Mouse (Mus musculus): ENCODE data around the gene Actn3. TPM values are rescaled to one million over a fixed set of nuclear protein-coding genes. Genes with fewer than 3 reads are reported as not detected.
"Not testable (repeated sequence)": the region's sequence is repeated elsewhere in the genome, so short reads cannot be mapped to it uniquely, and the experiment has no call there.

Actn3 gene
- total RNA-seq, 2 experiments from 2014 or later = 0.20 TPM; not detected in 1

GRCm38 (mm10) chr19:4813015-4813414 is 64.7 kb downstream of the Actn3 start:
- ATAC-seq (replicated peaks; ENCODE audit: poor library complexity) = no peak

- not testable (repeated sequence) for ATAC-seq (replicated peaks; ENCODE audit: poor library complexity)
Measured at GRCm38 (mm10) chr19:4812334-4812949, 65.3 kb downstream of the Actn3 start.

- ATAC-seq (replicated peaks; ENCODE audit: poor library complexity) = no peak
Measured at GRCm38 (mm10) chr19:4811909-4812242, 65.8 kb downstream of the Actn3 start.

Other genes starting within 250 kb of the Actn3 start
- gene Gm960, start 179.2 kb downstream of the Actn3 start, total RNA-seq (2015) = not detected in 2 replicates
- gene Gm960, start 179.2 kb downstream of the Actn3 start, total RNA-seq (2017) = not detected in 2 replicates
- gene Sptbn2, start 166.7 kb downstream of the Actn3 start, total RNA-seq (2015) = not detected in 2 replicates
- gene Sptbn2, start 166.7 kb downstream of the Actn3 start, total RNA-seq (2017) = not detected in 2 replicates
- 8.5 and 12.3 TPM in 2 replicates for gene Rbm4b, start 121.4 kb downstream of the Actn3 start, total RNA-seq (2015)
- gene Rbm4b, start 121.4 kb downstream of the Actn3 start, total RNA-seq (2017) = 11.3 and 12.2 TPM in 2 replicates
- 34.2 and 37.0 TPM in 2 replicates for gene Rbm4, start 84.0 kb downstream of the Actn3 start, total RNA-seq (2015)
- 57.1 and 89.5 TPM in 2 replicates for gene Rbm4, start 84.0 kb downstream of the Actn3 start, total RNA-seq (2017)
- gene Gm21992, start 66.3 kb downstream of the Actn3 start, total RNA-seq (2015) = 23.2 and 23.5 TPM in 2 replicates
- gene Gm21992, start 66.3 kb downstream of the Actn3 start, total RNA-seq (2017) = 18.2 and 35.5 TPM in 2 replicates
- 42.7 and 45.9 TPM in 2 replicates for gene Rbm14, start 66.3 kb downstream of the Actn3 start, total RNA-seq (2015)
- 18.9 and 20.8 TPM in 2 replicates for gene Rbm14, start 66.3 kb downstream of the Actn3 start, total RNA-seq (2017)
- gene Ccs, start 38.6 kb downstream of the Actn3 start, total RNA-seq (2015) = 30.0 and 30.6 TPM in 2 replicates
- gene Ccs, start 38.6 kb downstream of the Actn3 start, total RNA-seq (2017) = 31.9 and 32.3 TPM in 2 replicates
- gene Ccdc87, start 38.5 kb downstream of the Actn3 start, total RNA-seq (2015) = not detected in 2 replicates
- not detected in 2 replicates for gene Ccdc87, start 38.5 kb downstream of the Actn3 start, total RNA-seq (2017)
- gene Ctsf, start 22.8 kb downstream of the Actn3 start, total RNA-seq (2015) = 2.0 and 6.8 TPM in 2 replicates
- 2.9 and 11.5 TPM in 2 replicates for gene Ctsf, start 22.8 kb downstream of the Actn3 start, total RNA-seq (2017)
- gene Zdhhc24, start 759 bp upstream of the Actn3 start, total RNA-seq (2015) = 6.8 TPM in 2 replicates
- gene Zdhhc24, start 759 bp upstream of the Actn3 start, total RNA-seq (2017) = 3.6 and 6.8 TPM in 2 replicates
- gene Bbs1, start 28.7 kb upstream of the Actn3 start, total RNA-seq (2015) = 0.59 and 0.88 TPM in 2 replicates
- gene Bbs1, start 28.7 kb upstream of the Actn3 start, total RNA-seq (2017) = 2.2 and 3.2 TPM in 2 replicates
- gene Dpp3, start 50.4 kb upstream of the Actn3 start, total RNA-seq (2015) = 29.5 and 31.6 TPM in 2 replicates
- gene Dpp3, start 50.4 kb upstream of the Actn3 start, total RNA-seq (2017) = 46.3 and 47.9 TPM in 2 replicates
- gene Peli3, start 65.2 kb upstream of the Actn3 start, total RNA-seq (2015) = not detected in 2 replicates
- not detected in 2 replicates for gene Peli3, start 65.2 kb upstream of the Actn3 start, total RNA-seq (2017)
- 32.3 and 32.4 TPM in 2 replicates for gene Mrpl11, start 84.2 kb upstream of the Actn3 start, total RNA-seq (2015)
- 51.6 and 63.6 TPM in 2 replicates for gene Mrpl11, start 84.2 kb upstream of the Actn3 start, total RNA-seq (2017)
- not detected in 2 replicates for gene Npas4, start 112.4 kb upstream of the Actn3 start, total RNA-seq (2015)
- gene Npas4, start 112.4 kb upstream of the Actn3 start, total RNA-seq (2017) = not detected in 2 replicates
- gene Slc29a2, start 146.0 kb upstream of the Actn3 start, total RNA-seq (2015) = 3.6 and 5.2 TPM in 2 replicates
- gene Slc29a2, start 146.0 kb upstream of the Actn3 start, total RNA-seq (2017) = 1.1 and 2.9 TPM in 2 replicates
- 0.99 TPM in 1 of 2 replicates, not detected in the other for gene B4gat1, start 160.9 kb upstream of the Actn3 start, total RNA-seq (2015)
- gene B4gat1, start 160.9 kb upstream of the Actn3 start, total RNA-seq (2017) = 0.75 TPM in 1 of 2 replicates, not detected in the other
- gene AC124502.3, start 161.0 kb upstream of the Actn3 start, total RNA-seq (2015) = 6.1 and 6.4 TPM in 2 replicates
- 8.0 and 8.2 TPM in 2 replicates for gene AC124502.3, start 161.0 kb upstream of the Actn3 start, total RNA-seq (2017)
- 12.8 and 19.7 TPM in 2 replicates for gene Brms1, start 163.4 kb upstream of the Actn3 start, total RNA-seq (2015)
- gene Brms1, start 163.4 kb upstream of the Actn3 start, total RNA-seq (2017) = 36.6 and 39.8 TPM in 2 replicates
- 0.17 and 0.22 TPM in 2 replicates for gene Rin1, start 172.6 kb upstream of the Actn3 start, total RNA-seq (2015)
- gene Rin1, start 172.6 kb upstream of the Actn3 start, total RNA-seq (2017) = 0.12 and 0.47 TPM in 2 replicates
- 0.20 and 0.30 TPM in 2 replicates for gene Cd248, start 190.2 kb upstream of the Actn3 start, total RNA-seq (2015)
- 0.20 and 0.25 TPM in 2 replicates for gene Cd248, start 190.2 kb upstream of the Actn3 start, total RNA-seq (2017)
- gene Tmem151a, start 207.6 kb upstream of the Actn3 start, total RNA-seq (2015) = 0.02 TPM in 1 of 2 replicates, not detected in the other
- not detected in 2 replicates for gene Tmem151a, start 207.6 kb upstream of the Actn3 start, total RNA-seq (2017)
- gene Yif1a, start 210.6 kb upstream of the Actn3 start, total RNA-seq (2015) = 44.2 and 45.3 TPM in 2 replicates
- 9.1 and 12.3 TPM in 2 replicates for gene Yif1a, start 210.6 kb upstream of the Actn3 start, total RNA-seq (2017)
- 0.17 and 0.66 TPM in 2 replicates for gene Cnih2, start 220.6 kb upstream of the Actn3 start, total RNA-seq (2015)
- not detected in 2 replicates for gene Cnih2, start 220.6 kb upstream of the Actn3 start, total RNA-seq (2017)
- gene Rab1b, start 229.2 kb upstream of the Actn3 start, total RNA-seq (2015) = 50.8 and 56.7 TPM in 2 replicates
- 78.1 and 106 TPM in 2 replicates for gene Rab1b, start 229.2 kb upstream of the Actn3 start, total RNA-seq (2017)
- 1.2 and 1.6 TPM in 2 replicates for gene Klc2, start 240.7 kb upstream of the Actn3 start, total RNA-seq (2015)
- gene Klc2, start 240.7 kb upstream of the Actn3 start, total RNA-seq (2017) = 2.7 and 3.8 TPM in 2 replicates

All from megakaryocyte progenitor cell, adult 5-6 weeks (primary cell).